Mouse (Mus musculus) heart, postnatal 0 days (tissue): ENCODE measurements around the gene Chd4. TPM values are rescaled to one million over a fixed set of nuclear protein-coding genes. Genes with fewer than 3 reads are reported as not detected.

Experiments
- ATAC-seq: fragments of 200-750 bp; cut with Nextera tagmentation; 2 replicates; pipeline ENCODE4 v1.8.0; 2017; ENCODE audit warnings: low read depth, moderate number of reproducible peaks, moderate library complexity; ENCODE audit not compliant: insufficient read depth
- DNase-seq: peaks from one replicate; pipeline ENCODE4 v3.0.0-alpha.2; 2016; ENCODE audit warnings: low spot score
- H3K27ac ChIP-seq: fragments of 300-500 bp; sonication (generic); 2 replicates; pipeline ENCODE4 v1.5.1; 2014; ENCODE audit warnings: low read depth, mild to moderate bottlenecking
- H3K27me3 ChIP-seq: fragments of 300-500 bp; sonication (generic); 2 replicates; pipeline ENCODE4 v1.6.1; 2014; ENCODE audit warnings: low read length, mixed read lengths; ENCODE audit not compliant: control insufficient read depth, insufficient read depth
- H3K36me3 ChIP-seq: fragments of 300-500 bp; sonication (generic); replicated peaks from 2 replicates; pipeline ENCODE4 v1.6.1; 2014; ENCODE audit warnings: low read length, mixed read lengths; ENCODE audit not compliant: control insufficient read depth, insufficient read depth
- H3K4me1 ChIP-seq: fragments of 300-500 bp; sonication (generic); 2 replicates; pipeline ENCODE4 v1.6.1; 2014; ENCODE audit warnings: antibody characterized with exemption; ENCODE audit not compliant: control insufficient read depth, insufficient read depth
- H3K4me2 ChIP-seq: fragments of 300-500 bp; sonication (generic); 2 replicates; pipeline ENCODE4 v1.6.1; 2014; ENCODE audit warnings: low read depth, mild to moderate bottlenecking, low read length, moderate library complexity
- H3K4me3 ChIP-seq: fragments of 300-500 bp; sonication (generic); 2 replicates; pipeline ENCODE4 v1.5.1; 2014; ENCODE audit warnings: low read depth, low read length
- H3K9ac ChIP-seq: fragments of 300-500 bp; sonication (generic); replicated peaks from 2 replicates; pipeline ENCODE4 v1.6.1; 2014; ENCODE audit warnings: low read depth, low read length, mixed read lengths
- H3K9me3 ChIP-seq: fragments of 300-500 bp; sonication (generic); replicated peaks from 2 replicates; pipeline ENCODE4 v1.6.1; 2016; ENCODE audit warnings: low read length; ENCODE audit not compliant: control insufficient read depth
- CTCF ChIP-seq: IDR thresholded peaks from 2 replicates; pipeline ENCODE4 v1.5.1; 2016; ENCODE audit warnings: antibody characterized with exemption, control low read depth, low read depth
- EP300 ChIP-seq: IDR thresholded peaks from 2 replicates; pipeline ENCODE4 v1.6.1; 2016; ENCODE audit warnings: antibody characterized with exemption, low read depth
- WGBS: fragments of 180-500 bp; shearing (Covaris S2); extraction: QIAGEN DNeasy Blood & Tissue Kit; methylation state at CpG from one replicate; pipeline ENCODE4 v1.1.7; 2014; 5-methylcytosine and 5-hydroxymethylcytosine counted together
- polyA plus RNA-seq: library from polyadenylated mRNA; unstranded; fragments of >200 nt; fragmentation: Nextera tagmentation; extraction: Ambion mirVana; gene quantifications from 2 replicates; pipeline ENCODE4 v1.2.1, GENCODE M21; 2015
- total RNA-seq: library from RNA; depleted of rRNA; stranded (reverse); fragments of >200 nt; gene quantifications from 2 replicates; pipeline ENCODE4 v1.2.3, GENCODE M21; 2014; ENCODE audit warnings: low replicate concordance

Chd4 gene
- total and polyA plus RNA-seq, 2 experiments from 2014 or later, result 58.1 to 82.2 TPM

DNA sequence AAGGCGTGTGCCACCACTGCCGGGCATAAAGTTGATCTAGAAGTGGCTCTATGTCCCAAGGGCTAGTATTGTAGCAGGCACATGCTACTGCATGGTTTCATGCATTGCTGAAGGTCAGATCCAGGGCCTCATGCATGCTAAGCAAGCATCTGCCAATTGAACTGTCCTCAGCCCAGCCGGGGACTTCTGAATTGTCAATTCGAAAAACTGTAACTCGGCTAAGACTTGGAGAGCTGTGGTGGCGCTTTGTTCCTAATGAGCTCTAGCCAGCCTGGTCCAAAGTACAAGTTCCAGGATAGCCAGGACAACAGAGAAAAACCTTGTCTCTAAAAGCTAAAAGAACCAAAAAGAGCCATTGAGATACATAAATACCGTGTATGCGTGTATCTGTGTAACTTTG lies 23.6 kb downstream of the Chd4 start:
- no peaks in the 10 kb centered on the region for H3K9me3 ChIP-seq
- no peak overlapping the region for H3K9ac ChIP-seq

DNA sequence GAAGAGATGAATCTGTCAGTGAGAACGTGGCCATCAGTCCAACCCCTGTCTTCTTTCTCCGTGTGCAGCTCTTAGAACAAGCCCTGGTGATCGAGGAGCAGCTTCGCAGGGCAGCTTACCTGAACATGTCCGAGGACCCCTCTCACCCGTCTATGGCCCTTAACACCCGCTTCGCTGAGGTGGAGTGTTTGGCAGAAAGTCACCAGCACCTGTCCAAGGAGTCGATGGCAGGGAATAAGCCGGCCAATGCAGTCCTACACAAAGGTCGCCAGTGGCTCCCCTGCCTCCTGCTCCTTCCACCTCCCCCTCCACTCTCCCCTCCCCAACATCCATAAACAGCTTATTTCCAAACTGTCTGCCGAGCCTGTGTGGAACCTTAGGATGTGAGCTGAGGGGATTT lies 32.9 kb downstream of the Chd4 start:
- no peak for ATAC-seq

More for the DNA sequence above, 23.6 kb downstream of the Chd4 start:
- Histone ChIP-seq H3K4me1 (no peaks in the 10 kb centered on the region), H3K4me3 (no peak overlapping the region), H3K36me3 (peaks cover 96% of the 10 kb centered on the region), H3K4me2 (no peak overlapping the region), H3K27me3 (no peaks in the 10 kb centered on the region), H3K27ac (no peak overlapping the region)
- no peak for TF ChIP-seq CTCF
- no peak for TF ChIP-seq EP300
- 90% methylated on average over 8 of the region's 8 CpGs for WGBS
- DNase-seq, result no peak
- no peak for ATAC-seq

DNA sequence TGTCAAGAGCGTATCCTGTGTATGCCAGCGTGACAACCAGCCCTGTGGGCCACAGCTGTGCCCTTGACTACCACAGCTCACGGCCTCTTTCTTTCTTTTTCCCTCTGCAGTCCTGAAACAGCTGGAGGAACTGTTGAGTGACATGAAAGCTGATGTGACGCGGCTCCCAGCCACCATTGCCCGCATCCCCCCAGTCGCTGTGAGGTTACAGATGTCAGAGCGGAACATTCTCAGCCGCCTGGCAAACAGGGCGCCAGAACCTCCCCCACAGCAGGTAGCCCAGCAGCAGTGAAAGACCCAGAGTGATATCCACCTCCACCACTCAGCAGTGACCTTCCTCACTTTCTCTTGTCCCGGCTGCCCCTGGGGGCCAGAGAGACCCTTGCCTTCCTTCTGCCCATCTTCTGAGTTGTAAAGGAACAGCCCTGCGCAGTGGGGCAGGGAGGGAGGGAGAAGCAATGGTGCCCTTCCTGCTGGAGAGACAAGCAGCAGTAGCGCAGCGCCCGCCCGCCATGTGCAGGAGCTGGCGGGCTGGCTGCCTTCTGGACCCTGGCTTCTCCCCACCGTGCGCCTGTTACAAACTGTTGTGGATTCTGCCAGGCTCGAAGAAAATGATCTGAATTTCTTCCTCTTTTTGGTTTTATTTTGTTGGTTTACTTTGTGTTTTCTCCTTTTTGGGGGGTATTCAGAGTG lies 34.1 kb downstream of the Chd4 start:
- Histone ChIP-seq H3K27ac (no peak overlapping the region), H3K9me3 (no peaks in the 10 kb centered on the region), H3K9ac (no peak overlapping the region), H3K27me3 (no peaks in the 10 kb centered on the region), H3K4me2 (no peak overlapping the region), H3K36me3 (peaks cover 75% of the 10 kb centered on the region), H3K4me1 (peaks cover 7% of the 10 kb centered on the region; the same call in 1 of the 2 replicates), H3K4me3 (no peak overlapping the region)
- DNase-seq, result no peak
- WGBS, result 88% methylated on average over 20 of the region's 20 CpGs
- no peak for TF ChIP-seq EP300
- TF ChIP-seq CTCF, result no peak
- ATAC-seq, result no peak

More for the DNA sequence above, 32.9 kb downstream of the Chd4 start:
- H3K4me3 ChIP-seq, result no peak overlapping the region
- no peak overlapping the region for H3K9ac ChIP-seq
- no peaks in the 10 kb centered on the region for H3K27me3 ChIP-seq
- peaks cover 7% of the 10 kb centered on the region; the same call in 1 of the 2 replicates for H3K4me1 ChIP-seq
- H3K36me3 ChIP-seq, result peaks cover 75% of the 10 kb centered on the region
- 84% methylated on average over 12 of the region's 12 CpGs for WGBS
- no peak overlapping the region for H3K27ac ChIP-seq
- TF ChIP-seq CTCF (no peak), EP300 (no peak)
- no peak overlapping the region for H3K4me2 ChIP-seq
- no peaks in the 10 kb centered on the region for H3K9me3 ChIP-seq
- DNase-seq, result no peak

DNA sequence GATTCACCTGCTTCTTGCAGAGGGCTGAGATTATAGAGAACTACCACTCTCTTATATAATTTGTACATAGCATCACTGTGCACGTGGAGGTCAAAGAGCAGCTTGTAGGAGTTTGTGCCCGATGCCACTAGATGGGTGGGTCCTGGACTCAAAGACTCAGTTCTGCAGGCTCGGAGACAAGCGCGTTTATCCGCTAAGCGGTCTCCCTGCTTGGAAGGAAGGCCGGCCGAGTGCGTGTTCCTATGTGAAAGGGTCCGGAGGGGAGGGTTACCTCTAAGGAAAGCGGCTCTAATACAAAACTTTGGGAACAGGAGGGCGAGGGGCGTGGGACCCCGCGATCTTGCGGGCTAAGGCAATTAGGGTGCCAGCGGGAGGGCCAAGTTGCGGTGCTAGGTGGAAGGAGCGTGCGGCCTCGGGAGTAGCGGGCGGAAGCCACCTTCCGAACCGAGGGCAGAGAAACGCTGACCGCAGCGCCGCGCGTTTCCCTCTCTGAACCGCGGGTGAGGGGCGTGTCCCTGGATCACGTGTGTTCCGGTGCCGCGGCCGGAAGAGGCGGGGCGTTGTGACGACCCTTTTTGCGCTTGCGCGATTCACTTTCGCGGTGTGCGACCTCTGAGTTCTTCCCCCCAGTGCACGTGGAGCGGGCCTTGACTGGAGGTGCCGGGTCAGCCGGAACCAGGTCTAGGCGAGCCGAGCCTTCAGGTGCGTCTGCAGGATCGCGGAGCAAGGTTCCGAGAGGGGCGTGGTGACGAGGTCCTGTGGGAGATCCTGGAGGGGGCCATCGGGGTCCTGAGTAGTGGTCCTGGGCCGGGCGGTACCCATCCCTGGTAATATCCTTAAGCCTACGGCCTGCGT lies 35.7 kb downstream of the Chd4 start, which contains the start of gene Nop2:
Gene Nop2 (plus strand): TSS at position 608 of the 855 bp plus-strand sequence.
- peak; percentile 90 for DNase-seq
- peak within 1 kb of the TSS; percentile 90 for H3K4me2 ChIP-seq
- ATAC-seq, result peak; percentile 97
- under 1% methylated on average over 66 of the region's 66 CpGs for WGBS
- no peaks in the 10 kb centered on the region for H3K9me3 ChIP-seq
- peaks cover 7% of the 10 kb centered on the region; the same call in 1 of the 2 replicates for H3K4me1 ChIP-seq
- peak within 1 kb of the TSS; percentile 79 for H3K27ac ChIP-seq
- no peak for TF ChIP-seq CTCF
- TF ChIP-seq EP300, result no peak
- peak within 1 kb of the TSS; percentile 93 for H3K4me3 ChIP-seq
- no peaks in the 10 kb centered on the region for H3K27me3 ChIP-seq
- H3K9ac ChIP-seq, result peak within 1 kb of the TSS; percentile 81
- H3K36me3 ChIP-seq, result peaks cover 74% of the 10 kb centered on the region

- Histone ChIP-seq H3K9ac (peak overlapping the region; percentile 81), H3K4me1 (peaks cover 7% of the 10 kb centered on the region; the same call in 1 of the 2 replicates), H3K4me3 (peak overlapping the region; percentile 93), H3K27me3 (no peaks in the 10 kb centered on the region), H3K9me3 (no peaks in the 10 kb centered on the region), H3K36me3 (peaks cover 74% of the 10 kb centered on the region), H3K4me2 (peak overlapping the region; percentile 90), H3K27ac (no peak overlapping the region)
- DNase-seq (no peak), ATAC-seq (no peak)
- 2% methylated on average over 11 of the region's 11 CpGs for WGBS
- no peak for TF ChIP-seq CTCF
Observed at GRCm38 (mm10) chr6:125132470-125132869, 36.7 kb downstream of the Chd4 start.
